Mouse (Mus musculus) small intestine, adult 10 weeks (tissue): ENCODE data around the gene Mmp20. TPM values are rescaled to one million over a fixed set of nuclear protein-coding genes. Genes with fewer than 3 reads are reported as not detected.

Experiments used
- polyA plus RNA-seq: library from polyadenylated mRNA; stranded (reverse); fragments of 350-450 nt; fragmentation: Illumina TruSeq; extraction: RNeasy Lipid Tissue Mini Kit (QIAGEN cat#74804); gene quantifications from one replicate; pipeline ENCODE4 v1.2.3, GENCODE M21; 2014; ENCODE audit warnings: low replicate concordance

Mmp20 gene
- 0.89 TPM for polyA plus RNA-seq

DNA sequence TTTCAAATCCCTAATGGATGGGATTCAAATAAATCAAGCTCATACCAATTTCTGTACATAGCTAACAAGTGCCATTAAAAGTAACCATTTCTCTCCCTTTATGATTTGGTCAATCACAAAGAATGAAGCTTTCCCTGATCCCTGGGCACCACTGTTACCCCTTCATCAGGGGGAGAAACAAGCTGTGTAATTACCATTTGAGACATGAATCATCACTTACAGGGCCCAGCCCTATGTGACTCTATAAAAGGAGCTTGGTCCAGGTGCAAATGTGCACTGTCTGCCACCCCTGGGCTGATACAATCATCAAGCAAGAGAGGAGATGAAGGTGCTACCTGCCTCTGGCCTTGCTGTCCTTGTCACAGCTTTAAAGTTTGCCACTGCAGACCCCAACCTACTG, at the start of gene Mmp20:
Gene Mmp20 (plus strand): TSS at position 301 of the 400 bp plus-strand sequence.

DNA sequence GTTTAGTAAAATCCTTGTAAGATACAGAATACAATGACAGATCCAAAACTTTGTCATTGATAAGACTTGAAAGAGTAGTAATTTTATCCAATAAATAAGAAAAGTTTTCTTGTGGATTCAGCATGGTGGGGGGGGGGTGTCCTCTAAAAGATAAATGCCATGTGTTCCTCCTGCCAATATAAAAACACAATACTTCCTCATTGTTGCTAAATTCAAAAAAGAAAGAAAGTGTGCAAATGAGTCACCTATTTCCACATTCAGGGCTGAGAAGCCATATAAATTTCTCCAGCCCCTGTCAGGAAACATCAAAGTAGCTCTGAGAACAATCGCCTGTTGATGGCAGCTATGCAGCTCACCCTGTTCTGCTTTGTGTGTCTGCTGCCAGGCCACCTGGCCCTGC, 63.8 kb downstream of the Mmp20 start, which contains the start of gene Mmp7:
Gene Mmp7 (plus strand): TSS at position 301 of the 400 bp plus-strand sequence.

Other genes with a start within 250 kb of the Mmp20 start
- not detected for gene Mmp1b, start 240.2 kb upstream of the Mmp20 start, polyA plus RNA-seq
- gene Mmp3, start 182.4 kb upstream of the Mmp20 start, polyA plus RNA-seq = 1.8 TPM
- 52.8 TPM for gene Mmp10, start 125.9 kb upstream of the Mmp20 start, polyA plus RNA-seq
- not detected for gene Mmp8, start 69.8 kb upstream of the Mmp20 start, polyA plus RNA-seq
- not detected for gene Mmp27, start 56.8 kb upstream of the Mmp20 start, polyA plus RNA-seq
- gene Mmp7, start 63.9 kb downstream of the Mmp20 start, polyA plus RNA-seq = 78.9 TPM
- gene Tmem123, start 135.8 kb downstream of the Mmp20 start, polyA plus RNA-seq = 90.8 TPM
- gene Birc2, start 208.8 kb downstream of the Mmp20 start, polyA plus RNA-seq = 111 TPM
- 65.3 TPM for gene Birc3, start 245.0 kb downstream of the Mmp20 start, polyA plus RNA-seq